8 mouse cellular contexts compared by ENCODE assay signal in genomic region chr4:117928699-117929241, GRCm38 (mm10). TPM values are rescaled to one million over a fixed set of nuclear protein-coding genes. Genes with fewer than 3 reads are reported as not detected.
DNase-seq lines count a peak whose midpoint lies in the region; ATAC-seq and TF ChIP-seq lines count a peak whose summit lies in the region.

No protein-coding gene starts in this region.

- ATAC-seq in hematopoietic stem cell, adult 5-6 weeks (replicated peaks in 1 of 2; ENCODE audit: insufficient read depth in 1 of 2, low FRiP score in 2 of 2, low TSS enrichment in 1 of 2, low read depth in 1 of 2, poor library complexity in 2 of 2, severe bottlenecking in 2 of 2), result peak; percentile 40 to 54; a peak in 2 of 4 replicates
- ATAC-seq in limb, embryonic 13.5 days (ENCODE audit: low FRiP score, low read depth), result no peak
- peak; percentile 12 for ATAC-seq in midbrain, embryonic 13.5 days

- H3K36me3 ChIP-seq in limb, embryonic 13.5 days, result peaks cover 13% of the 10 kb centered on the region
- H3K36me3 ChIP-seq in midbrain, embryonic 13.5 days, result peaks cover 4% of the 10 kb centered on the region; the same call in 1 of the 2 replicates

- no peaks in the 10 kb centered on the region for H3K9me3 ChIP-seq in limb, embryonic 13.5 days
- H3K9me3 ChIP-seq in midbrain, embryonic 13.5 days, result no peaks in the 10 kb centered on the region

- H3K27me3 ChIP-seq in limb, embryonic 13.5 days, result peaks cover 36% of the 10 kb centered on the region
- H3K27me3 ChIP-seq in midbrain, embryonic 13.5 days, result peaks cover 70% of the 10 kb centered on the region

- H3K4me1 ChIP-seq in bone marrow, adult 2 months (ENCODE audit: control insufficient read depth, insufficient read depth, low read length), result no peaks in the 10 kb centered on the region
- H3K4me1 ChIP-seq in limb, embryonic 13.5 days, result peaks cover 42% of the 10 kb centered on the region
- H3K4me1 ChIP-seq in midbrain, embryonic 13.5 days (replicated peaks), result peaks cover 35% of the 10 kb centered on the region

- no peak overlapping the region for H3K27ac ChIP-seq in layer of hippocampus, adult 2 months
- peak overlapping the region; percentile 44 for H3K27ac ChIP-seq in bone marrow, adult 2 months (ENCODE audit: control insufficient read depth, insufficient read depth, low read depth, low read length, poor library complexity)
- H3K27ac ChIP-seq in limb, embryonic 13.5 days, result peak overlapping the region; percentile 65
- no peak overlapping the region for H3K27ac ChIP-seq in midbrain, embryonic 13.5 days

- peak overlapping the region; percentile 68 for H3K9ac ChIP-seq in limb, embryonic 13.5 days
- H3K9ac ChIP-seq in midbrain, embryonic 13.5 days (replicated peaks), result no peak overlapping the region; the same call in 1 of the 2 replicates

- no peak; the same call in 1 of the 2 replicates for TF ChIP-seq POLR2A in bone marrow, adult 2 months (IDR thresholded peaks at IDR 0.05; ENCODE audit: borderline replicate concordance, control insufficient read depth, low read depth, low read length)

- no peak overlapping the region for H3K4me3 ChIP-seq in layer of hippocampus, adult 2 months
- H3K4me3 ChIP-seq in bone marrow, adult 2 months (replicated peaks; ENCODE audit: control insufficient read depth, low read depth, low read length), result peak overlapping the region; percentile 46
- H3K4me3 ChIP-seq in limb, embryonic 13.5 days, result peak overlapping the region; percentile 53
- H3K4me3 ChIP-seq in midbrain, embryonic 13.5 days (replicated peaks), result peak overlapping the region; percentile 30

- peak overlapping the region; percentile 95 for H3K4me2 ChIP-seq in limb, embryonic 13.5 days (replicated peaks)
- H3K4me2 ChIP-seq in midbrain, embryonic 13.5 days (replicated peaks), result peak overlapping the region; percentile 59

- peak; percentile 70 for TF ChIP-seq CTCF in layer of hippocampus, adult 2 months (conservative IDR thresholded peaks at IDR 0.05)
- TF ChIP-seq CTCF in bone marrow, adult 2 months (IDR thresholded peaks at IDR 0.05; ENCODE audit: control insufficient read depth, insufficient read depth, low read length), result peak; percentile 54

- DNase-seq in layer of hippocampus, adult 2 months (ENCODE audit: low spot score in 2 of 2), result no peak
- DNase-seq in layer of hippocampus, adult 9-10 months (ENCODE audit: low spot score), result no peak
- peak; percentile 49 for DNase-seq in fibroblast of lung, adult 2 months (ENCODE audit: low read depth)
- DNase-seq in urinary bladder, postnatal 14 days (ENCODE audit: low spot score), result peak; percentile 80

- WGBS in bone marrow, adult 2 months, result 3% methylated on average over 13 of the region's 13 CpGs
- WGBS in limb, embryonic 13.5 days, result 2% methylated on average over 13 of the region's 13 CpGs
- 1% methylated on average over 13 of the region's 13 CpGs for WGBS in midbrain, embryonic 13.5 days

RNA-seq across cellular contexts. Expression of gene Artn, which starts 0.8 kb away (rescaled TPM):
- 1 to 10 TPM; 1.8 to 1.9 TPM for total RNA-seq in layer of hippocampus, adult 2 months (2021)
- 4.0 and 5.4 TPM in 2 replicates for polyA plus RNA-seq in bone marrow, adult 2 months (2011; ENCODE audit: insufficient read depth, insufficient read length, low replicate concordance, missing spikeins)
- total RNA-seq in hematopoietic stem cell, adult 5-6 weeks (2017), result 0.55 TPM in 1 of 2 replicates, not detected in the other
- 8.9 and 10.1 TPM in 2 replicates for polyA plus RNA-seq in limb, embryonic 13.5 days (2015; fragmentation: Nextera tagmentation; extraction: Ambion mirVana)
- polyA plus RNA-seq in midbrain, embryonic 13.5 days (2015; fragmentation: Nextera tagmentation; extraction: Ambion mirVana), result 0.30 TPM in 2 replicates

RNA-seq across cellular contexts. Expression of gene Ipo13, which starts 14.0 kb away (rescaled TPM):
- 100 to 1,000 TPM; 133 to 138 TPM for total RNA-seq in layer of hippocampus, adult 2 months (2021)
- polyA plus RNA-seq in bone marrow, adult 2 months (2011; ENCODE audit: insufficient read depth, insufficient read length, low replicate concordance, missing spikeins), result 58.8 and 93.1 TPM in 2 replicates
- total RNA-seq in hematopoietic stem cell, adult 5-6 weeks (2017), result 8.9 and 11.4 TPM in 2 replicates
- 41.3 and 43.7 TPM in 2 replicates for polyA plus RNA-seq in limb, embryonic 13.5 days (2015; fragmentation: Nextera tagmentation; extraction: Ambion mirVana)
- 66.2 and 72.9 TPM in 2 replicates for polyA plus RNA-seq in midbrain, embryonic 13.5 days (2015; fragmentation: Nextera tagmentation; extraction: Ambion mirVana)

RNA-seq across cellular contexts. Expression of gene Dph2, which starts 36.9 kb away (rescaled TPM):
- 10 to 100 TPM; 10.1 to 12.1 TPM for total RNA-seq in layer of hippocampus, adult 2 months (2021)
- 4.7 and 7.0 TPM in 2 replicates for polyA plus RNA-seq in bone marrow, adult 2 months (2011; ENCODE audit: insufficient read depth, insufficient read length, low replicate concordance, missing spikeins)
- 6.0 and 9.8 TPM in 2 replicates for total RNA-seq in hematopoietic stem cell, adult 5-6 weeks (2017)
- polyA plus RNA-seq in limb, embryonic 13.5 days (2015; fragmentation: Nextera tagmentation; extraction: Ambion mirVana), result 16.8 and 18.4 TPM in 2 replicates
- 26.0 and 26.1 TPM in 2 replicates for polyA plus RNA-seq in midbrain, embryonic 13.5 days (2015; fragmentation: Nextera tagmentation; extraction: Ambion mirVana)

RNA-seq across cellular contexts. Expression of gene Atp6v0b, which starts 41.6 kb away (rescaled TPM):
- total RNA-seq in layer of hippocampus, adult 2 months (2021), result 100 to 1,000 TPM; 411 to 424 TPM
- 227 and 442 TPM in 2 replicates for polyA plus RNA-seq in bone marrow, adult 2 months (2011; ENCODE audit: insufficient read depth, insufficient read length, low replicate concordance, missing spikeins)
- total RNA-seq in hematopoietic stem cell, adult 5-6 weeks (2017), result 65.8 and 93.7 TPM in 2 replicates
- polyA plus RNA-seq in limb, embryonic 13.5 days (2015; fragmentation: Nextera tagmentation; extraction: Ambion mirVana), result 176 and 184 TPM in 2 replicates
- 458 and 469 TPM in 2 replicates for polyA plus RNA-seq in midbrain, embryonic 13.5 days (2015; fragmentation: Nextera tagmentation; extraction: Ambion mirVana)

RNA-seq across cellular contexts. Expression of gene B4galt2, which starts 45.5 kb away (rescaled TPM):
- 10 to 100 TPM; 58.6 to 61.3 TPM for total RNA-seq in layer of hippocampus, adult 2 months (2021)
- 1.6 and 2.4 TPM in 2 replicates for polyA plus RNA-seq in bone marrow, adult 2 months (2011; ENCODE audit: insufficient read depth, insufficient read length, low replicate concordance, missing spikeins)
- not detected in 2 replicates for total RNA-seq in hematopoietic stem cell, adult 5-6 weeks (2017)
- 32.8 and 35.1 TPM in 2 replicates for polyA plus RNA-seq in limb, embryonic 13.5 days (2015; fragmentation: Nextera tagmentation; extraction: Ambion mirVana)
- 42.7 and 42.8 TPM in 2 replicates for polyA plus RNA-seq in midbrain, embryonic 13.5 days (2015; fragmentation: Nextera tagmentation; extraction: Ambion mirVana)

Comparison
In these comparisons a context has a peak if more than half of its experiments do, and no peak if none do; other contexts are left out.
1. DNase-seq: peak in fibroblast of lung, adult 2 months (single experiment) and urinary bladder, postnatal 14 days (single experiment); none in layer of hippocampus, adult 2 months (0 of 2) and layer of hippocampus, adult 9-10 months (single experiment).
2. H3K27ac ChIP-seq: peak in bone marrow, adult 2 months (single experiment) and limb, embryonic 13.5 days (single experiment); none in layer of hippocampus, adult 2 months (single experiment) and midbrain, embryonic 13.5 days (single experiment).